Comparison of ENCODE assay signal across 8 mouse cellular contexts in genomic region chr11:101094930-101095313, GRCm38 (mm10). TPM values are rescaled to one million over a fixed set of nuclear protein-coding genes. Genes with fewer than 3 reads are reported as not detected.
DNase-seq lines count a peak whose midpoint lies in the region; ATAC-seq and TF ChIP-seq lines count a peak whose summit lies in the region.

No protein-coding gene starts in this region.

- DNase-seq in lung, adult 2 months, result no peak
- no peak for DNase-seq in lung, postnatal 25 days (ENCODE audit: low spot score)
- DNase-seq in cerebellum, postnatal 4 days (ENCODE audit: low spot score in 2 of 2), result no peak
- DNase-seq in layer of hippocampus, adult 9-10 months (ENCODE audit: low spot score), result no peak
- DNase-seq in left cerebral cortex, postnatal 10 days (ENCODE audit: extremely low spot score in 1 of 2, low spot score in 2 of 2), result no peak

- H3K9ac ChIP-seq in embryonic facial prominence, embryonic 15.5 days, result peak overlapping the region; percentile 65
- H3K9ac ChIP-seq in limb, embryonic 12.5 days (replicated peaks), result peak overlapping the region; percentile 64

- ATAC-seq in embryonic facial prominence, embryonic 15.5 days (ENCODE audit: insufficient number of reproducible peaks, low FRiP score, low TSS enrichment, low read depth), result peak; percentile 34; the same call in 1 of the 2 replicates
- peak; percentile 12; the same call in 1 of the 2 replicates for ATAC-seq in limb, embryonic 12.5 days (ENCODE audit: insufficient number of reproducible peaks, insufficient read depth, low FRiP score, low TSS enrichment, low read depth)

- peaks cover 73% of the 10 kb centered on the region for H3K36me3 ChIP-seq in embryonic facial prominence, embryonic 15.5 days
- peaks cover 79% of the 10 kb centered on the region for H3K36me3 ChIP-seq in limb, embryonic 12.5 days
- H3K36me3 ChIP-seq in small intestine, adult 2 months (ENCODE audit: control insufficient read depth, insufficient read depth, low read length), result peaks cover 61% of the 10 kb centered on the region

- no peaks in the 10 kb centered on the region for H3K9me3 ChIP-seq in embryonic facial prominence, embryonic 15.5 days (replicated peaks)
- H3K9me3 ChIP-seq in limb, embryonic 12.5 days, result no peaks in the 10 kb centered on the region

- TF ChIP-seq CTCF in lung, adult 2 months (IDR thresholded peaks at IDR 0.05; ENCODE audit: insufficient read depth, low read length), result no peak
- TF ChIP-seq CTCF in small intestine, adult 2 months (IDR thresholded peaks at IDR 0.05; ENCODE audit: extremely low read depth, insufficient read length, insufficient replicate concordance, low read depth, low read length), result no peak

- intact Hi-C loops in left cerebral cortex, postnatal 10 days (cut with DNase I), result no loop called here

- peaks cover 4% of the 10 kb centered on the region for H3K4me1 ChIP-seq in lung, adult 2 months (ENCODE audit: control insufficient read depth, insufficient read depth, low read length)
- peaks cover 19% of the 10 kb centered on the region for H3K4me1 ChIP-seq in embryonic facial prominence, embryonic 15.5 days
- peaks cover 10% of the 10 kb centered on the region for H3K4me1 ChIP-seq in limb, embryonic 12.5 days (replicated peaks)
- H3K4me1 ChIP-seq in small intestine, adult 2 months (ENCODE audit: control insufficient read depth, insufficient read depth, insufficient read length, low read length), result no peaks in the 10 kb centered on the region

- peak overlapping the region; percentile 95; the same call in 1 of the 2 replicates for H3K27ac ChIP-seq in embryonic facial prominence, embryonic 15.5 days (replicated peaks)
- peak overlapping the region; percentile 46; the same call in 1 of the 2 replicates for H3K27ac ChIP-seq in limb, embryonic 12.5 days
- no peak overlapping the region for H3K27ac ChIP-seq in small intestine, adult 2 months (ENCODE audit: insufficient read depth, low read depth, low read length)

- peak overlapping the region; percentile 91 for H3K4me3 ChIP-seq in lung, adult 2 months (replicated peaks; ENCODE audit: extremely low read depth, low read depth, low read length)
- H3K4me3 ChIP-seq in embryonic facial prominence, embryonic 15.5 days (replicated peaks), result peak overlapping the region; percentile 94
- H3K4me3 ChIP-seq in limb, embryonic 12.5 days (replicated peaks), result peak overlapping the region; percentile 72
- peak overlapping the region; percentile 88 for H3K4me3 ChIP-seq in small intestine, adult 2 months (ENCODE audit: low read depth, low read length)

- 2% methylated on average over 18 of the region's 18 CpGs for WGBS in lung, adult 2 months
- WGBS in embryonic facial prominence, embryonic 15.5 days, result 1% methylated on average over 18 of the region's 18 CpGs
- under 1% methylated on average over 18 of the region's 18 CpGs for WGBS in limb, embryonic 12.5 days
- under 1% methylated on average over 18 of the region's 18 CpGs for WGBS in small intestine, adult 2 months

- TF ChIP-seq POLR2A in lung, adult 2 months (IDR thresholded peaks at IDR 0.05; ENCODE audit: borderline replicate concordance, extremely low read depth, low read depth, low read length), result no peak
- TF ChIP-seq POLR2A in small intestine, adult 2 months (IDR thresholded peaks at IDR 0.05; ENCODE audit: low read depth, low read length), result no peak

- peak overlapping the region; percentile 87 for H3K4me2 ChIP-seq in embryonic facial prominence, embryonic 15.5 days (replicated peaks)
- peak overlapping the region; percentile 67 for H3K4me2 ChIP-seq in limb, embryonic 12.5 days

- H3K27me3 ChIP-seq in embryonic facial prominence, embryonic 15.5 days, result no peaks in the 10 kb centered on the region
- no peaks in the 10 kb centered on the region for H3K27me3 ChIP-seq in limb, embryonic 12.5 days
- H3K27me3 ChIP-seq in small intestine, adult 2 months (ENCODE audit: control insufficient read depth, insufficient read depth, low read length), result no peaks in the 10 kb centered on the region

RNA-seq across cellular contexts. Expression of gene Psmc3ip, which starts 0.3 kb away (rescaled TPM):
- polyA plus RNA-seq in lung, adult 2 months (2012; rRNA removed), result 1.5 and 2.1 TPM in 2 replicates
- polyA plus RNA-seq in embryonic facial prominence, embryonic 15.5 days (2015; fragmentation: Nextera tagmentation; extraction: Ambion mirVana), result 32.0 and 33.6 TPM in 2 replicates
- 54.3 and 55.7 TPM in 2 replicates for polyA plus RNA-seq in limb, embryonic 12.5 days (2016; fragmentation: Nextera tagmentation; extraction: Ambion mirVana)
- 0.22 and 0.46 TPM in 2 replicates for polyA plus RNA-seq in small intestine, adult 2 months (2012; rRNA removed)
- 1 to 10 TPM; 4.4 to 4.8 TPM for total RNA-seq in left cerebral cortex, postnatal 10 days (2021)

RNA-seq across cellular contexts. Expression of gene Mlx, which starts 7.8 kb away (rescaled TPM):
- 25.5 and 47.0 TPM in 2 replicates for polyA plus RNA-seq in lung, adult 2 months (2012; rRNA removed)
- 50.3 and 52.0 TPM in 2 replicates for polyA plus RNA-seq in embryonic facial prominence, embryonic 15.5 days (2015; fragmentation: Nextera tagmentation; extraction: Ambion mirVana)
- 40.4 and 43.1 TPM in 2 replicates for polyA plus RNA-seq in limb, embryonic 12.5 days (2016; fragmentation: Nextera tagmentation; extraction: Ambion mirVana)
- polyA plus RNA-seq in small intestine, adult 2 months (2012; rRNA removed), result 54.1 and 100 TPM in 2 replicates
- total RNA-seq in left cerebral cortex, postnatal 10 days (2021), result 10 to 100 TPM; 52.8 to 55.8 TPM

RNA-seq across cellular contexts. Expression of gene Coasy, which starts 12.6 kb away (rescaled TPM):
- 40.2 and 43.9 TPM in 2 replicates for polyA plus RNA-seq in lung, adult 2 months (2012; rRNA removed)
- 43.2 and 44.9 TPM in 2 replicates for polyA plus RNA-seq in embryonic facial prominence, embryonic 15.5 days (2015; fragmentation: Nextera tagmentation; extraction: Ambion mirVana)
- 43.6 and 46.5 TPM in 2 replicates for polyA plus RNA-seq in limb, embryonic 12.5 days (2016; fragmentation: Nextera tagmentation; extraction: Ambion mirVana)
- polyA plus RNA-seq in small intestine, adult 2 months (2012; rRNA removed), result 26.3 and 38.9 TPM in 2 replicates
- 10 to 100 TPM; 32.3 to 32.4 TPM for total RNA-seq in left cerebral cortex, postnatal 10 days (2021)

RNA-seq across cellular contexts. Expression of gene Hsd17b1, which starts 16.7 kb away (rescaled TPM):
- polyA plus RNA-seq in lung, adult 2 months (2012; rRNA removed), result 0.17 and 0.29 TPM in 2 replicates
- polyA plus RNA-seq in embryonic facial prominence, embryonic 15.5 days (2015; fragmentation: Nextera tagmentation; extraction: Ambion mirVana), result 0.24 and 0.25 TPM in 2 replicates
- polyA plus RNA-seq in limb, embryonic 12.5 days (2016; fragmentation: Nextera tagmentation; extraction: Ambion mirVana), result not detected in 2 replicates
- polyA plus RNA-seq in small intestine, adult 2 months (2012; rRNA removed), result 0.20 and 0.28 TPM in 2 replicates
- under 1 TPM; 0.43 to 0.79 TPM for total RNA-seq in left cerebral cortex, postnatal 10 days (2021)

RNA-seq across cellular contexts. Expression of gene Retreg3, which starts 24.8 kb away (rescaled TPM):
- 47.6 and 58.8 TPM in 2 replicates for polyA plus RNA-seq in lung, adult 2 months (2012; rRNA removed)
- polyA plus RNA-seq in embryonic facial prominence, embryonic 15.5 days (2015; fragmentation: Nextera tagmentation; extraction: Ambion mirVana), result 25.3 and 26.7 TPM in 2 replicates
- polyA plus RNA-seq in limb, embryonic 12.5 days (2016; fragmentation: Nextera tagmentation; extraction: Ambion mirVana), result 18.8 and 19.1 TPM in 2 replicates
- polyA plus RNA-seq in small intestine, adult 2 months (2012; rRNA removed), result 27.3 and 55.0 TPM in 2 replicates
- total RNA-seq in left cerebral cortex, postnatal 10 days (2021), result 10 to 100 TPM; 54.5 to 55.0 TPM

Comparison
In these comparisons a context has a peak if more than half of its experiments do, and no peak if none do; other contexts are left out.
1. RNA of gene Psmc3ip, which starts 0.3 kb away (polyA plus RNA-seq): 54.3 to 55.7 TPM in limb, embryonic 12.5 days and 32.0 to 33.6 TPM in embryonic facial prominence, embryonic 15.5 days; 1.5 to 2.1 TPM in lung, adult 2 months and 0.22 to 0.46 TPM in small intestine, adult 2 months; every median in the first group is over 10 times any median in the second.
2. Peak in every context shown above with its lines, with median percentiles within 50 percentile points of each other: H3K4me3 ChIP-seq.